21 mouse cellular contexts compared by ENCODE assay signal in the genomic region with DNA sequence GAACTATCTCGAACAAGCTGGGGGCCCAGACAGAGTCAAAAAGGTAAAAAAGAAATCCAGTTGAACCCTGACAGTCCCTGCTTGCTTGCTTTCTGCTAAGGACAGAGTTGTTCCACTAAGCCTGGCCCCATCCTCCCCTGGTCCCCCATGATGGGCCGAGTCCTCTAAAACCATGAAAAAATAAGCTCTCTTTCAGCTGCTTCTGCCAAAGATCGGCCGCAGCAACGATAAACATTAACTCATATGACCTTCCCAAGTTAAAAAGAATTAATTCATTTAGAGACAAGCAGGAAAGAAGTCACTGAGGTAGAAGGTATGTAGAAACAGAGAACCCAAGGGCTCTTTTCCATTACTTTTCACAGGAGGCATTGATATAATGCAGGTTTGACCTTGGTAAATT. TPM values are rescaled to one million over a fixed set of nuclear protein-coding genes. Genes with fewer than 3 reads are reported as not detected.
DNase-seq lines count a peak whose midpoint lies in the region; ATAC-seq and TF ChIP-seq lines count a peak whose summit lies in the region.
"Had no signal": no experiment of that assay in that cellular context is flagged by ENCODE, and none has a peak within 500 bp of the region (broad histone marks: within the 10 kb centered on the region; RNA-seq: fewer than 3 reads in every experiment).

No protein-coding gene starts in this region.

- no peaks in the 10 kb centered on the region for H3K4me1 ChIP-seq in forebrain, embryonic 16.5 days (replicated peaks; ENCODE audit: control insufficient read depth, insufficient read depth, low read length)
- no peaks in the 10 kb centered on the region for H3K4me1 ChIP-seq in forebrain, embryonic 12.5 days
- H3K4me1 ChIP-seq in kidney, adult 2 months (ENCODE audit: control insufficient read depth, insufficient read depth, low read length), result peaks cover 5% of the 10 kb centered on the region; the same call in 1 of the 2 replicates
- no peaks in the 10 kb centered on the region for H3K4me1 ChIP-seq in kidney, embryonic 16.5 days (ENCODE audit: insufficient read depth, low read length)
- H3K4me1 ChIP-seq in cortical plate, adult 2 months (ENCODE audit: control insufficient read depth, insufficient read depth, low read length), result no peaks in the 10 kb centered on the region
- H3K4me1 ChIP-seq: embryonic facial prominence, embryonic 15.5 days; forebrain, embryonic 10.5 days; heart, embryonic 12.5 days; hindbrain, embryonic 15.5 days had no signal

- H3K27me3 ChIP-seq in forebrain, embryonic 16.5 days (replicated peaks; ENCODE audit: control insufficient read depth, insufficient read depth, low read length), result no peaks in the 10 kb centered on the region
- no peaks in the 10 kb centered on the region for H3K27me3 ChIP-seq in forebrain, embryonic 12.5 days
- no peaks in the 10 kb centered on the region for H3K27me3 ChIP-seq in kidney, adult 2 months (replicated peaks; ENCODE audit: control insufficient read depth, insufficient read depth, low read length)
- no peaks in the 10 kb centered on the region for H3K27me3 ChIP-seq in kidney, embryonic 16.5 days (ENCODE audit: insufficient read depth, low read length)
- H3K27me3 ChIP-seq: embryonic facial prominence, embryonic 15.5 days; heart, embryonic 12.5 days; hindbrain, embryonic 15.5 days had no signal

- H3K36me3 ChIP-seq in forebrain, embryonic 16.5 days (ENCODE audit: control insufficient read depth, insufficient read depth), result no peaks in the 10 kb centered on the region
- no peaks in the 10 kb centered on the region for H3K36me3 ChIP-seq in forebrain, embryonic 12.5 days (replicated peaks)
- no peaks in the 10 kb centered on the region for H3K36me3 ChIP-seq in kidney, adult 2 months (ENCODE audit: control insufficient read depth, insufficient read depth, low read length)
- no peaks in the 10 kb centered on the region for H3K36me3 ChIP-seq in kidney, embryonic 16.5 days (ENCODE audit: insufficient read depth, low read length)
- H3K36me3 ChIP-seq: embryonic facial prominence, embryonic 15.5 days; forebrain, embryonic 10.5 days; heart, embryonic 12.5 days; hindbrain, embryonic 15.5 days had no signal

- 0 out of 2 replicates have a peak overlapping the region, but pooled peaks have one; percentile 20 for H3K27ac ChIP-seq in forebrain, embryonic 16.5 days (ENCODE audit: low read length)
- H3K27ac ChIP-seq in forebrain, embryonic 12.5 days, result no peak overlapping the region
- H3K27ac ChIP-seq in kidney, adult 2 months (ENCODE audit: insufficient read depth, low read depth, low read length), result no peak overlapping the region
- H3K27ac ChIP-seq in kidney, embryonic 16.5 days (ENCODE audit: low read length), result no peak overlapping the region
- H3K27ac ChIP-seq in cortical plate, adult 2 months (ENCODE audit: insufficient read depth, low read length), result peak overlapping the region; percentile 82
- H3K27ac ChIP-seq: embryonic facial prominence, embryonic 15.5 days; forebrain, embryonic 10.5 days; heart, adult 2 months; hindbrain, embryonic 15.5 days had no signal

- 92% methylated on average over 5 of the region's 5 CpGs for WGBS in forebrain, embryonic 16.5 days
- WGBS in forebrain, embryonic 12.5 days, result 93% methylated on average over 5 of the region's 5 CpGs
- WGBS in kidney, adult 2 months, result 39% methylated on average over 5 of the region's 5 CpGs
- WGBS in kidney, embryonic 16.5 days, result 81% methylated on average over 5 of the region's 5 CpGs

- H3K9ac ChIP-seq in forebrain, embryonic 16.5 days (replicated peaks; ENCODE audit: low read depth, low read length), result no peak overlapping the region
- no peak overlapping the region for H3K9ac ChIP-seq in forebrain, embryonic 12.5 days
- H3K9ac ChIP-seq in kidney, embryonic 16.5 days (replicated peaks; ENCODE audit: low read length), result no peak overlapping the region
- H3K9ac ChIP-seq: embryonic facial prominence, embryonic 15.5 days; heart, embryonic 12.5 days; hindbrain, embryonic 15.5 days had no signal

- TF ChIP-seq POLR2A in kidney, adult 2 months (IDR thresholded peaks at IDR 0.05; ENCODE audit: low read depth, low read length), result no peak
- no peak for TF ChIP-seq POLR2A in cortical plate, adult 2 months (IDR thresholded peaks at IDR 0.05; ENCODE audit: extremely low read depth, insufficient read depth, low read length)

- no peak for TF ChIP-seq CTCF in kidney, adult 2 months (conservative IDR thresholded peaks at IDR 0.05; ENCODE audit: insufficient read depth, insufficient read length, low read depth, low read length)
- TF ChIP-seq CTCF in cortical plate, adult 2 months (IDR thresholded peaks at IDR 0.05; ENCODE audit: extremely low read depth, insufficient read depth, low read length), result no peak

- no peak overlapping the region for H3K4me3 ChIP-seq in forebrain, embryonic 16.5 days (replicated peaks; ENCODE audit: low read length)
- H3K4me3 ChIP-seq in forebrain, embryonic 12.5 days (replicated peaks), result no peak overlapping the region
- peak overlapping the region; percentile 6; the same call in 1 of the 2 replicates for H3K4me3 ChIP-seq in kidney, adult 2 months (ENCODE audit: insufficient read depth, low read depth, low read length)
- no peak overlapping the region for H3K4me3 ChIP-seq in kidney, embryonic 16.5 days (ENCODE audit: low read length)
- H3K4me3 ChIP-seq in cortical plate, adult 2 months (ENCODE audit: insufficient read depth, low read length), result no peak overlapping the region
- H3K4me3 ChIP-seq: embryonic facial prominence, embryonic 15.5 days; erythroblast, embryonic 14.5 days; forebrain, embryonic 10.5 days; heart, adult 2 months; heart, embryonic 12.5 days; hindbrain, embryonic 15.5 days had no signal

- no peak for ATAC-seq in forebrain, embryonic 16.5 days
- ATAC-seq in forebrain, embryonic 12.5 days (ENCODE audit: low FRiP score), result no peak
- no peak for ATAC-seq in kidney, embryonic 16.5 days (ENCODE audit: low FRiP score, low TSS enrichment)

- H3K9me3 ChIP-seq in forebrain, embryonic 16.5 days (ENCODE audit: control insufficient read depth, low read length), result no peaks in the 10 kb centered on the region
- H3K9me3 ChIP-seq in forebrain, embryonic 12.5 days, result no peaks in the 10 kb centered on the region
- H3K9me3 ChIP-seq in kidney, embryonic 16.5 days (ENCODE audit: low read length), result peaks cover 2% of the 10 kb centered on the region; the same call in 1 of the 2 replicates
- H3K9me3 ChIP-seq: embryonic facial prominence, embryonic 15.5 days; forebrain, embryonic 10.5 days; hindbrain, embryonic 15.5 days had no signal

- H3K4me2 ChIP-seq in forebrain, embryonic 16.5 days (ENCODE audit: low read length), result no peak overlapping the region
- H3K4me2 ChIP-seq in forebrain, embryonic 12.5 days, result no peak overlapping the region
- H3K4me2 ChIP-seq in kidney, embryonic 16.5 days (replicated peaks; ENCODE audit: low read depth, low read length), result no peak overlapping the region
- H3K4me2 ChIP-seq: embryonic facial prominence, embryonic 15.5 days; heart, embryonic 12.5 days; hindbrain, embryonic 15.5 days had no signal

- DNase-seq in kidney, adult 2 months, result peak; percentile 80
- DNase-seq in kidney, postnatal 10 days, result peak; percentile 37
- no peak for DNase-seq in frontal cortex, postnatal 25 days (ENCODE audit: low spot score in 2 of 2)
- no peak for DNase-seq in heart, adult 8-10 months (ENCODE audit: low spot score)
- DNase-seq: adrenal gland, postnatal 14 days; cerebellum, adult 11-12 months; cerebellum, adult 9-11 months; embryo, embryonic 11 days; gastrocnemius, postnatal 14 days; heart, adult 2 months had no signal

RNA-seq across cellular contexts. Expression of gene Npas2, which starts 16.8 kb away (rescaled TPM):
- polyA plus RNA-seq in forebrain, embryonic 16.5 days (2015; fragmentation: Nextera tagmentation; extraction: Ambion mirVana), result 1.3 and 1.6 TPM in 2 replicates
- polyA plus RNA-seq in forebrain, embryonic 12.5 days (2016; fragmentation: Nextera tagmentation; extraction: Ambion mirVana), result 0.09 and 0.22 TPM in 2 replicates
- polyA plus RNA-seq in kidney, adult 2 months (2012; rRNA removed), result 4.4 and 4.5 TPM in 2 replicates
- 0.69 and 1.3 TPM in 2 replicates for polyA plus RNA-seq in kidney, embryonic 16.5 days (2015; fragmentation: Nextera tagmentation; extraction: Ambion mirVana)
- polyA plus RNA-seq in cortical plate, adult 2 months (2012; rRNA removed), result 21.9 and 22.9 TPM in 2 replicates
- total RNA-seq in heart, adult 8-10 months (2022), result 1 to 10 TPM in 3 of 4 experiments, under 1 TPM in 1; 0.92 to 1.9 (median 1.6) TPM
- total RNA-seq: MEL had no signal
- polyA plus RNA-seq: C2C12; erythroblast, embryonic 14.5 days; forebrain, embryonic 10.5 days had no signal

Comparison
In these comparisons a context has a peak if more than half of its experiments do, and no peak if none do; other contexts are left out.
1. H3K27ac ChIP-seq: peak in forebrain, embryonic 16.5 days (single experiment) and cortical plate, adult 2 months (single experiment); none in forebrain, embryonic 12.5 days (single experiment), kidney, adult 2 months (single experiment) and kidney, embryonic 16.5 days (single experiment).
2. DNase-seq: peak in kidney, adult 2 months (single experiment) and kidney, postnatal 10 days (single experiment); none in frontal cortex, postnatal 25 days (0 of 2) and heart, adult 8-10 months (single experiment).